Mouse (Mus musculus): ENCODE results near the gene Hdac10. TPM values are rescaled to one million over a fixed set of nuclear protein-coding genes. Genes with fewer than 3 reads are reported as not detected.

Gene Hdac10
- polyA plus RNA-seq, 1 experiment from 2014 or later = 27.6 TPM

- 90% methylated on average over 13 of the region's 13 CpGs for WGBS
- no peaks in the 10 kb centered on the region for H3K4me1 ChIP-seq (replicated peaks)
- H3K9ac ChIP-seq = no peak overlapping the region
- H3K27me3 ChIP-seq = no peaks in the 10 kb centered on the region
- H3K4me2 ChIP-seq = no peak overlapping the region
- no peak for ATAC-seq (ENCODE audit: low FRiP score, low read depth)
- H3K4me3 ChIP-seq = no peak overlapping the region
- peaks cover 87% of the 10 kb centered on the region for H3K36me3 ChIP-seq
- H3K9me3 ChIP-seq = no peaks in the 10 kb centered on the region
- H3K27ac ChIP-seq (replicated peaks) = no peak overlapping the region
Observed at GRCm38 (mm10) chr15:89106073-89106472, 22.4 kb downstream of the Hdac10 start.

- Histone ChIP-seq H3K9ac (no peak overlapping the region), H3K4me1 (replicated peaks) (no peaks in the 10 kb centered on the region), H3K27me3 (no peaks in the 10 kb centered on the region), H3K36me3 (peaks cover 88% of the 10 kb centered on the region), H3K4me3 (no peak overlapping the region), H3K4me2 (no peak overlapping the region), H3K9me3 (no peaks in the 10 kb centered on the region), H3K27ac (replicated peaks) (no peak overlapping the region)
- 94% methylated on average over 8 of the region's 8 CpGs for WGBS
- ATAC-seq (ENCODE audit: low FRiP score, low read depth) = no peak
Observed at GRCm38 (mm10) chr15:89104425-89104824, 24.1 kb downstream of the Hdac10 start.

- ATAC-seq (ENCODE audit: low FRiP score, low read depth) = no peak
- H3K4me3 ChIP-seq = no peak overlapping the region
- H3K36me3 ChIP-seq = peaks cover 91% of the 10 kb centered on the region
- no peaks in the 10 kb centered on the region for H3K27me3 ChIP-seq
- no peaks in the 10 kb centered on the region for H3K4me1 ChIP-seq (replicated peaks)
- H3K9ac ChIP-seq = no peak overlapping the region
- WGBS = 84% methylated on average over 10 of the region's 10 CpGs
- no peak overlapping the region for H3K4me2 ChIP-seq
- H3K27ac ChIP-seq (replicated peaks) = no peak overlapping the region
- no peaks in the 10 kb centered on the region for H3K9me3 ChIP-seq
Observed at GRCm38 (mm10) chr15:89103921-89104320, 24.6 kb downstream of the Hdac10 start.

GRCm38 (mm10) chr15:89102646-89103045 is 25.9 kb downstream of the Hdac10 start:
- Histone ChIP-seq H3K4me1 (replicated peaks) (no peaks in the 10 kb centered on the region), H3K9ac (no peak overlapping the region), H3K36me3 (peaks cover 90% of the 10 kb centered on the region), H3K27ac (replicated peaks) (no peak overlapping the region), H3K27me3 (no peaks in the 10 kb centered on the region), H3K4me2 (no peak overlapping the region), H3K9me3 (no peaks in the 10 kb centered on the region), H3K4me3 (no peak overlapping the region)
- WGBS = 45% methylated on average over 5 of the region's 5 CpGs
- no peak for ATAC-seq (ENCODE audit: low FRiP score, low read depth)

- Histone ChIP-seq H3K27me3 (no peaks in the 10 kb centered on the region), H3K9ac (no peak overlapping the region), H3K4me1 (replicated peaks) (no peaks in the 10 kb centered on the region), H3K36me3 (peaks cover 90% of the 10 kb centered on the region), H3K27ac (replicated peaks) (no peak overlapping the region), H3K9me3 (no peaks in the 10 kb centered on the region), H3K4me2 (no peak overlapping the region), H3K4me3 (no peak overlapping the region)
- no peak for ATAC-seq (ENCODE audit: low FRiP score, low read depth)
- WGBS = 94% methylated on average over 12 of the region's 12 CpGs
Observed at GRCm38 (mm10) chr15:89100823-89101222, 27.7 kb downstream of the Hdac10 start.

GRCm38 (mm10) chr15:89098616-89099015 is 29.9 kb downstream of the Hdac10 start:
- H3K4me3 ChIP-seq = no peak overlapping the region
- no peak for ATAC-seq (ENCODE audit: low FRiP score, low read depth)
- WGBS = 92% methylated on average over 7 of the region's 7 CpGs
- peaks cover 79% of the 10 kb centered on the region for H3K36me3 ChIP-seq
- no peaks in the 10 kb centered on the region for H3K9me3 ChIP-seq
- H3K9ac ChIP-seq = no peak overlapping the region
- H3K27ac ChIP-seq (replicated peaks) = no peak overlapping the region
- H3K4me2 ChIP-seq = no peak overlapping the region
- H3K27me3 ChIP-seq = no peaks in the 10 kb centered on the region
- H3K4me1 ChIP-seq (replicated peaks) = no peaks in the 10 kb centered on the region

GRCm38 (mm10) chr15:89097450-89097849 is 31.1 kb downstream of the Hdac10 start:
- Histone ChIP-seq H3K4me1 (replicated peaks) (no peaks in the 10 kb centered on the region), H3K27me3 (no peaks in the 10 kb centered on the region), H3K4me3 (no peak overlapping the region), H3K9me3 (no peaks in the 10 kb centered on the region), H3K36me3 (peaks cover 86% of the 10 kb centered on the region), H3K4me2 (no peak overlapping the region), H3K27ac (replicated peaks) (no peak overlapping the region), H3K9ac (no peak overlapping the region)
- ATAC-seq (ENCODE audit: low FRiP score, low read depth) = no peak
- WGBS = 95% methylated on average over 5 of the region's 5 CpGs

GRCm38 (mm10) chr15:89092181-89092580 is 36.3 kb downstream of the Hdac10 start:
- Histone ChIP-seq H3K9ac (no peak overlapping the region), H3K27me3 (no peaks in the 10 kb centered on the region), H3K27ac (replicated peaks) (no peak overlapping the region), H3K36me3 (peaks cover 39% of the 10 kb centered on the region), H3K4me1 (replicated peaks) (peaks cover 24% of the 10 kb centered on the region), H3K4me3 (no peak overlapping the region), H3K4me2 (no peak overlapping the region), H3K9me3 (no peaks in the 10 kb centered on the region)
- WGBS = 80% methylated on average over 5 of the region's 5 CpGs
- ATAC-seq (ENCODE audit: low FRiP score, low read depth) = no peak

- H3K4me3 ChIP-seq = no peak overlapping the region
- H3K9ac ChIP-seq = no peak overlapping the region
- peaks cover 39% of the 10 kb centered on the region for H3K36me3 ChIP-seq
Observed at GRCm38 (mm10) chr15:89090662-89091061, 37.8 kb downstream of the Hdac10 start.

GRCm38 (mm10) chr15:89089248-89090051 is 39.0 kb downstream of the Hdac10 start:
- 3% methylated on average over 66 of the region's 68 CpGs for WGBS
- peaks cover 50% of the 10 kb centered on the region for H3K36me3 ChIP-seq

More at GRCm38 (mm10) chr15:89090662-89091061, 37.8 kb downstream of the Hdac10 start:
- no peak for ATAC-seq (ENCODE audit: low FRiP score, low read depth)
- H3K9me3 ChIP-seq = no peaks in the 10 kb centered on the region
- H3K4me2 ChIP-seq = peak overlapping the region; percentile 93
- H3K27ac ChIP-seq (replicated peaks) = no peak overlapping the region
- H3K27me3 ChIP-seq = no peaks in the 10 kb centered on the region
- H3K4me1 ChIP-seq (replicated peaks) = peaks cover 24% of the 10 kb centered on the region
- 93% methylated on average over 4 of the region's 4 CpGs for WGBS

GRCm38 (mm10) chr15:89088607-89089247 is 39.8 kb downstream of the Hdac10 start, which contains the start of gene Selenoo:
Gene Selenoo, plus strand, starts transcription at chr15:89089084.
- ATAC-seq (ENCODE audit: low FRiP score, low read depth) = peak; percentile 95
- Histone ChIP-seq H3K27ac (replicated peaks) (peak within 1 kb of the TSS; percentile 83), H3K4me2 (peak within 1 kb of the TSS; percentile 93), H3K9ac (peak within 1 kb of the TSS; percentile 94), H3K9me3 (no peaks in the 10 kb centered on the region), H3K36me3 (peaks cover 50% of the 10 kb centered on the region), H3K27me3 (no peaks in the 10 kb centered on the region), H3K4me3 (peak within 1 kb of the TSS; percentile 85), H3K4me1 (replicated peaks) (peaks cover 24% of the 10 kb centered on the region)
- WGBS = 2% methylated on average over 30 of the region's 38 CpGs

More at GRCm38 (mm10) chr15:89089248-89090051, 39.0 kb downstream of the Hdac10 start:
- peak overlapping the region; percentile 93 for H3K4me2 ChIP-seq
- H3K27me3 ChIP-seq = no peaks in the 10 kb centered on the region
- H3K9me3 ChIP-seq = no peaks in the 10 kb centered on the region
- peak overlapping the region; percentile 83 for H3K27ac ChIP-seq (replicated peaks)
- peaks cover 24% of the 10 kb centered on the region for H3K4me1 ChIP-seq (replicated peaks)
- peak; percentile 67 for ATAC-seq (ENCODE audit: low FRiP score, low read depth)
- peak overlapping the region; percentile 94 for H3K9ac ChIP-seq
- peak overlapping the region; percentile 85 for H3K4me3 ChIP-seq

- ATAC-seq (ENCODE audit: low FRiP score, low read depth) = no peak
- Histone ChIP-seq H3K4me1 (replicated peaks) (peaks cover 14% of the 10 kb centered on the region), H3K4me2 (no peak overlapping the region), H3K9me3 (no peaks in the 10 kb centered on the region), H3K27me3 (no peaks in the 10 kb centered on the region), H3K9ac (no peak overlapping the region), H3K27ac (replicated peaks) (no peak overlapping the region), H3K36me3 (peaks cover 46% of the 10 kb centered on the region), H3K4me3 (no peak overlapping the region)
- 90% methylated on average over 2 of the region's 2 CpGs for WGBS
Observed at GRCm38 (mm10) chr15:89084826-89085225, 43.7 kb downstream of the Hdac10 start.

Data from hindbrain, embryonic 15.5 days (tissue).